Mouse (Mus musculus): ENCODE data around the gene 9130409I23Rik. TPM values are rescaled to one million over a fixed set of nuclear protein-coding genes. Genes with fewer than 3 reads are reported as not detected.
"Not testable (repeated sequence)": the region's sequence is repeated elsewhere in the genome, so short reads cannot be mapped to it uniquely, and the experiment has no call there.

The 9130409I23Rik gene
- polyA plus RNA-seq, 1 experiment from 2014 or later: not detected

DNA sequence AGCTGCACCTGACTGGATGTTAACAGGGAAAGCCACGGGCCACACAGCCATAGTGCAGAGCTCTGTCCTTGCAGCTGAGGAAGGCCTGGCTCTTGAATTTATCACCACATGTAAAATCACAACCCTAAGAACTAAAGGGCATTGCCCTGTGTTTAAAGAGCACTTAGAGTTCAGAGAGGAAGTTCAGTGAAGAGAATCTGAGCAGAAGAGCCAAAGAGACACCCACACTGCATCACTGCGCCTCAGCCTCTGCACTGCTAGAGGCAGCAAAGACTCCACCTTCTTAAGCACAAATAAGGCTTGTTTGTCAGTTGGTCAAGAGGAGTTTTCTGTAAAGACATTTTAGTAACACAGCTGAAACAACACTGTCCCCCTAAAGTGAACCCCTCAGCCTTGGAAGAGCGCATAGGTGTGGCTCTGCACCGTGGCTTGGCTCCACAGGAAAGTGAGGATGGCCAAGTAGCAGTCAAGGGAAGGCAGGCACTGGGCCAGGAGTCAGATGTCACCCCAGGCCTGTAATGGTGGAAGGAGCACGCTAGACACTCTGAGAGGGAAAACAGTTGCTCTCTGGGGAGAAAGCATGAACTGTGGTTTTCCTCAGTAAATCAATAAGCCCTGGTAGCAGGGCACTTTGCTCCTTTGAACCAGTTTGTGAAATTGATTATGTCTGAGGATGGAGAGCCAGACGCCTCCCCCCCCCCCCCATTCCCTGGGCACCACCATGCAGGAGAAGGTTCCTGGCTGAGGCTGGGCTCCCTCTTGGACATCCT lies 36.1 kb upstream of the 9130409I23Rik start:
- Histone ChIP-seq H3K27ac (0 out of 2 replicates have a peak overlapping the region, but pooled peaks have one; percentile 57), H3K4me2 (no peak overlapping the region), H3K9me3 (no peaks in the 10 kb centered on the region), H3K27me3 (replicated peaks) (no peaks in the 10 kb centered on the region), H3K36me3 (no peaks in the 10 kb centered on the region), H3K4me1 (peaks cover 16% of the 10 kb centered on the region), H3K4me3 (replicated peaks) (no peak overlapping the region), H3K9ac (no peak overlapping the region)
- 67% methylated on average over 6 of the region's 6 CpGs for WGBS
- no peak for ATAC-seq (ENCODE audit: insufficient read depth, low FRiP score, low read depth)

DNA sequence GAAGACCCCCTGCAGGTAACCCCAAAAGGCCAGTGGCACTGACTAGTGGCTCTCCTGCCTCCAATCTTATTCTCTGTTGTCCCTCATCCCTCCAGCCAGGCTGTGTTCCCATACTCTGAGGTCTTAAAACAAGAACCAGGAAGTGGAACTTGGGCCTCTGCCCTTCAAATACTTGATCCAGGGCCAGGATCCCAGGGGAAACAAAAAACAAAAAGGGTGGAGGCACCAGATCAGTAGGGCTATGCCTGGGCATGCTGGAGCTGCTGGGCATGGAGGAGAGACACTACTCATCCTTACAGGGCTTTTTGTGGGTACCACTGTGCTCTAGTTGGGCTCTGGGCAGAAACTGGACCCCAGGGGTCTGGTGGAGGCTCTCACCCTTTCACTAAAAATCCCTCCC lies 35.5 kb upstream of the 9130409I23Rik start:
- Histone ChIP-seq H3K4me3 (replicated peaks) (no peak overlapping the region), H3K4me2 (peak overlapping the region; percentile 99; the same call in 1 of the 2 replicates), H3K4me1 (peaks cover 12% of the 10 kb centered on the region), H3K27me3 (replicated peaks) (no peaks in the 10 kb centered on the region), H3K27ac (peak overlapping the region; percentile 57), H3K9me3 (no peaks in the 10 kb centered on the region), H3K9ac (no peak overlapping the region), H3K36me3 (no peaks in the 10 kb centered on the region)
- ATAC-seq (ENCODE audit: insufficient read depth, low FRiP score, low read depth): no peak

DNA sequence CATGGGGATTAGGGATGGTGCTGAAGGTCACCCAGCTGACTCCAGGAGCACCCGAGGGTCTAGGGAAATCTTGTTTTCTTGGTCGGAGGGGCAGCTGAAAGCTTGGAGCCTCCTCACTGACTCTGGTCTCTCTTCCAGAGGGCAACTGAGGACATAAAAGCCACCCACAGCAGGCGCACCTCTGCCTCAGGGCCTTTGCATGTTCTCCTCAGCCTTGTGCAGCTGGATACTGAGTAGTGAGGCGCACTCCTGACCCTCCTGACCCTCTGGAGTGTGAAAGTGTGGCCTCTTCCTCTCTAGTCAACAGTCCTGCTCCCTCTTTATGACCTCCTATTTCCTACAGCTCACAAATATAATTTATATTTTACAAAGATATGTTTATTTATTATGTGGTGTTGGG lies 35.0 kb upstream of the 9130409I23Rik start:
- 70% methylated on average over 4 of the region's 4 CpGs for WGBS
- Histone ChIP-seq H3K27ac (peak overlapping the region; percentile 69), H3K9me3 (no peaks in the 10 kb centered on the region), H3K27me3 (replicated peaks) (no peaks in the 10 kb centered on the region), H3K4me2 (peak overlapping the region; percentile 99), H3K9ac (no peak overlapping the region), H3K36me3 (no peaks in the 10 kb centered on the region), H3K4me1 (peaks cover 12% of the 10 kb centered on the region), H3K4me3 (replicated peaks) (no peak overlapping the region)
- ATAC-seq (ENCODE audit: insufficient read depth, low FRiP score, low read depth): no peak

DNA sequence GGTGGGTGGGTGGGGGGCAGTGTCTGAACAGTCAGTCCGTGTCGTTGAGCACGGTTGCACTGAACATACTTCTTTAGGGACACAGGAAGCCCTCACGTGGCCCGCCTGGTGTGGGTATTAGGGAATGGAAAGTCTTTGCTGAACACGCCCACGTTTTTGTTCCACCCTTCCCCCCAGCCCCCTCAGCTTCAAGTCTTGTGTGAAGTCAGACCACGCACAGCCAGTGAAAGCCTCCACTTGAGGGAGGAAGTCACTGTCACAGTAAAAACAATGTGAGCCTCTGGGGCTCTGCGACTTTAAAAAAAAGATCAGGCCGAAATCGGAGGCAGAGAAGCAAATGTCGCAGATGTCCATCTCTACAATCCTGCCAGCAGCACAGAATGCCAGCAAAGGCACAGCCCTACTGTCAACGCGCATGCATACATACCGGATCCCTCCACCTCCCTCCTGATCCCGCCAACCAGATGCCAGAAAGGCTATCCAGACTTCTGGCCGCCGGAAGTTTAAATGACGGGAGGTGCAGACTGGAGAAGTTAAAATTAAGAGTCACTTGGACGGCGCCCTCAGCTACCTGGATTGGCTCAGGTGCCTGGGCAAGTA lies 34.4 kb upstream of the 9130409I23Rik start:
- ATAC-seq (ENCODE audit: insufficient read depth, low FRiP score, low read depth): peak; percentile 15; the same call in 1 of the 2 replicates
- no peaks in the 10 kb centered on the region for H3K9me3 ChIP-seq
- peak overlapping the region; percentile 49 for H3K4me3 ChIP-seq (replicated peaks)
- H3K4me1 ChIP-seq: peaks cover 12% of the 10 kb centered on the region
- H3K4me2 ChIP-seq: peak overlapping the region; percentile 99
- WGBS: 3% methylated on average over 21 of the region's 21 CpGs
- no peaks in the 10 kb centered on the region for H3K27me3 ChIP-seq (replicated peaks)
- H3K9ac ChIP-seq: peak overlapping the region; percentile 19; the same call in 1 of the 2 replicates
- no peaks in the 10 kb centered on the region for H3K36me3 ChIP-seq
- H3K27ac ChIP-seq: peak overlapping the region; percentile 69

DNA sequence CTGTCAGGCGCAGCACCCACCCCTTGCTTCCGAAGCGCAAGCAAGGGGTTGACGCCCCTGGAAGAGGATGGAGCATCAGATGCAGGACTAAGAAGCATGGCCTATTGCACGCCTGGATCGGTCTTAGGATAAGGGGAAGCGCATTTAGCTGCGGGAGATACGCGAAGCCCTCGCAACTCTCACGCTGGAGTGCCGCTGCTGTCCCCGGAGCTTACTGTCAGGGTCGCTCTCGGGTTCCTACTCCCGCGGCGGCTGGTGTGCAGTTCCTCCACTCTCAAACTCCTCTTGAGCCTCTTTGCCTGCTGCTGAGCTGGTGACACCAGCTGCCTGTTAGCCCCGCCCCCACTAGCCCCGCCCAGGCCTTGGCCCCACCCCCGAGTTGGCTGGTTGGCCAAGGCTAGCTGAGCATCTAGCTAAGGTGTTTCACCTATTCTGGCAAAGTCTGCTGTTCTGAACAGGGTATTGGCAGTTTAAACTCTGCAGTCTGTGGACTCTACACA lies 33.8 kb upstream of the 9130409I23Rik start:
- Histone ChIP-seq H3K27ac (peak overlapping the region; percentile 69), H3K4me3 (replicated peaks) (peak overlapping the region; percentile 49)
- WGBS: under 1% methylated on average over 22 of the region's 22 CpGs

DNA sequence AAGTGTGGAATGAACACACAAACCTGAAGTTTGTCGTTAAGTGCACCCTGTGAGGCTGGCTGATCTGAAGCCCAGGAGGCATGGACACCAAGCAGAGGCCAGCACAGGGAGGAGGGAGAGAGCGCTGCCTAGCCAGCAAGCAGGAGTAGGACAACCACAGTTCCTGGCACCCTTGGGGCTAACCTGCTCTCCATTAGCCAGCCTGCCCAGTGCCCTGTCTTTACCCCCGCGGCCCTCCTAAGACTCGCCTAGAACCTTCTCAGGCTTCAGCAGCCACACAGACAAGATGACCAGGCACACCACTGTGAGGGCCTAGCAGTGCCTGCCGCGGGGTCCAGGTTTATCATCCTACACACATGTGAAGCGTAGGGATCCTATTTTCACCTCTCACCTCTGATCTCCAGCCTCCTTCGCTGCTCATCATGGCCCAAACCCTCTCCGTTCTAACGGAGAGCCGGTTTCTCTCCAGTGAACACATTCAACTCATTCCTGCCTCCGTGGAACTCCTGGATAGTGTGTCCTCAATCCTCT lies 33.1 kb upstream of the 9130409I23Rik start:
- Histone ChIP-seq H3K27ac (no peak overlapping the region), H3K4me3 (replicated peaks) (no peak overlapping the region), H3K4me1 (peaks cover 12% of the 10 kb centered on the region), H3K9me3 (no peaks in the 10 kb centered on the region), H3K36me3 (no peaks in the 10 kb centered on the region), H3K4me2 (no peak overlapping the region), H3K9ac (no peak overlapping the region), H3K27me3 (replicated peaks) (no peaks in the 10 kb centered on the region)
- WGBS: 73% methylated on average over 13 of the region's 13 CpGs
- ATAC-seq (ENCODE audit: insufficient read depth, low FRiP score, low read depth): no peak

More for the DNA sequence above, 33.8 kb upstream of the 9130409I23Rik start:
- Histone ChIP-seq H3K36me3 (no peaks in the 10 kb centered on the region), H3K4me1 (peaks cover 12% of the 10 kb centered on the region), H3K4me2 (peak overlapping the region; percentile 99), H3K9me3 (no peaks in the 10 kb centered on the region), H3K27me3 (replicated peaks) (no peaks in the 10 kb centered on the region), H3K9ac (no peak overlapping the region)
- peak; percentile 66 for ATAC-seq (ENCODE audit: insufficient read depth, low FRiP score, low read depth)

DNA sequence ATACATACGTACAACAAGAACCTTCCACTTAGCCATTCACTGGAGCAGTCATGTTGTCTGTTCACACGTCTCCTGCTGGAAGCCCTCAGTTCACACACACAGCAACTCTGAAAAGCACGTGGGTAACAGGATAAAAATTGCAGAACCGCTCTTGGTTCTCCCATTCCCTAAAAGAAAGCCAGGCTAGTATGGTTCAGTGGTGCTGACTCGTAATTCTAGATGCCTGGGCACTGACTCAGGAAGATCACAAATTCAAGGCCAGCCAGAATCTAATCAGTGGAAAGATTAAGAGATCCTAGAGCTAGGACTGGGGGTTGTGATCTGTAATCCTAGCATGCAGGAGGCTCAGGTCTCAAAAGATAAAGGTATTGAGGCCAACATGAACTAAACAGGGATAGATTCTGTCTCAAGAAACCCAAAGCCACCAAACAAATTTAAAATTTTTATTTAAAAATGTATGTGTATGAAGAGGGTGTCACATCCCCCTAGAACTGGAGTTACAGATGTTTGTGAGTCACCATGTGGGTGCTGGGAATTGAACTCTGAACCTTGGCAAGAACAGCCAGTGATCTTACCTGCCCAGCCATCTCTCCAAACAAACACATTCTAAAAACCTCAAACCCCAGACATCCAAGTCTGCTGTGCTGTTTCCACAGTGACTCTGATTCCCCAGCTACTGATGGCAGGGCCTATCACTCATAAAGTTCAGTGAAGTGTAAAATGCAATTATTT lies 30.1 kb upstream of the 9130409I23Rik start, which contains the start of gene Ephx1:
Gene Ephx1 (minus strand): TSS at position 149 of the 732 bp plus-strand sequence.
- ATAC-seq (ENCODE audit: insufficient read depth, low FRiP score, low read depth): no peak
- Histone ChIP-seq H3K9ac (no peak within 1 kb of the TSS), H3K4me2 (no peak within 1 kb of the TSS), H3K4me3 (replicated peaks) (no peak within 1 kb of the TSS), H3K4me1 (peaks cover 5% of the 10 kb centered on the region; the same call in 1 of the 2 replicates), H3K27ac (no peak within 1 kb of the TSS), H3K27me3 (replicated peaks) (no peaks in the 10 kb centered on the region), H3K36me3 (no peaks in the 10 kb centered on the region), H3K9me3 (no peaks in the 10 kb centered on the region)
- WGBS: 54% methylated on average over 5 of the region's 5 CpGs

DNA sequence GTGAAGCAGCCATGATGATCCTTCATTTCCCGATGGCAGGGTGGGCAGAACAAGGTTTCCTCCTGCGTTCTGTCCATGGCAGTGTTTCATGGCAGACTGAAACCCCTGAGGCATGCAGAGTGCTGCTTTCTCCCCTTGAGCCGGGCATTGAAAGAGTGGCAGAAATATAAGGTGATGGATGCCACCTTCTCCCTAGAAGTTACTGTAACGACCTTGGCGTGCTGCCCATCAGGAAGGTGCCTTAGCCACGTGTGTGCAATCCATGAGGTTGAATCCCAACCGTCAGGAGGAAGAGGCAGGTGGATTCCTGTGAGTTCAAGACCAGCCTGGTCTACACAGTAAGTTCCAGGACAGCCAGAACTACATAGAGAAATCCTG lies 29.6 kb upstream of the 9130409I23Rik start:
- Histone ChIP-seq H3K27ac (no peak overlapping the region), H3K36me3 (no peaks in the 10 kb centered on the region), H3K9ac (no peak overlapping the region), H3K27me3 (replicated peaks) (no peaks in the 10 kb centered on the region), H3K9me3 (no peaks in the 10 kb centered on the region), H3K4me2 (no peak overlapping the region), H3K4me1 (peaks cover 3% of the 10 kb centered on the region; the same call in 1 of the 2 replicates), H3K4me3 (replicated peaks) (no peak overlapping the region)
- WGBS: 71% methylated on average over 7 of the region's 7 CpGs
- no peak for ATAC-seq (ENCODE audit: insufficient read depth, low FRiP score, low read depth)

DNA sequence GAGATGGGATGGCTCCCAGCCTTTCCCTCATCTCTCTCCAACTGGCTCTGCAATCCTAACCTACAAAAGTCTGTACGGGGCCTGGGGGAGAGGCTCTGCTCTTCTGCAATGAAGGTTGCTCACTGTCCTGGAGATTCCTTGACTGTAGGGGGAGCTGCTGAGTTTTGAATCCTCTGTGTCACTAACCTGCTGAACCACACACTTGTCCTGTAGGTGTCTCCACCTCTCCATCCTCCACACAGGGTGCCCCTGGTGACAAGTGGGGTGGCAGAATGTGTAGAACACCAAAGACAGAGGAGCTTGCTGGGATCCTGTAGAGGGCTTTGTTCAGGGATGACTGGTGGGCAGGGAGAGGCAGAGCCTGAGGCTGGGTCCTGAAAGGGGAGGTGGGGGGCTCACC lies 28.8 kb upstream of the 9130409I23Rik start:
- Histone ChIP-seq H3K9ac (no peak overlapping the region), H3K4me2 (no peak overlapping the region), H3K27me3 (replicated peaks) (no peaks in the 10 kb centered on the region), H3K4me1 (no peaks in the 10 kb centered on the region; the same call in 1 of the 2 replicates), H3K4me3 (replicated peaks) (no peak overlapping the region), H3K9me3 (no peaks in the 10 kb centered on the region), H3K36me3 (no peaks in the 10 kb centered on the region), H3K27ac (no peak overlapping the region)
- WGBS: 13% methylated on average over 1 of the region's 1 CpGs
- ATAC-seq (ENCODE audit: insufficient read depth, low FRiP score, low read depth): no peak; the same call in 1 of the 2 replicates

DNA sequence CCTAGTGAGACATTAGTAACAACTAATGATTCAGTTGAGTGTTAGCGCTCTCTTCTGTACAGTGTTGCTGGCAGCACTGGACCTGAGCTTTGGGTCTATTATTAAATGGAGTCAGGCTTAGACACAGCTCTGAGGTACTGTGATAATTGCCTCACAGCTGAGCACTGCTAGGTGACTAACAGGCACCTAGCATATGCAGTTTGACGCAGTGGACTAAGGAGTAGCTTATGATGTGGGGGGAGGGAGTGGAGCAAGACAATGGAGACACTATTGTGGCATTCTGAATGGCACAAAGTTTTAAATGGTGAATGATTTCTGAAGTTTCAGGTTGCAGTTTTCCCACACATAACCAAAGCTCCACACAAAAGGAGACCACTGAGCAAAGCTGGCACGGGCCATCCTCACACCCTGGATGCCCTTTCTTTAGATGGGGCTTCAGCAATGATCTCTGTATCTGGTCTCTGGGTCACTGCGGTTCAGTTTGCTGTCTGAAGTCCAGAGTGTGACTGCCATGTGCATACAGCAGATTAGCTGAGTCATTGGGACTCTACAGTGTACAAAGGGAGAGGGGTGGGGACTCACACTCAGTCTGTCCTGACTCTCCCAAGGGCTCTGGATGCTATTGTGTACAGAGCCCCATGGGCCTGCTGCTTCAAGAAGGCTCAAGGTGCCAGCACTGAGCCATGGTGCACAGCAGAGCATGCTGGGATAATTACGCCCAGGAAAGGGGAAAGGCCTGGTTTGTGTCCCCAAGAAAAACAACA lies 15.8 kb upstream of the 9130409I23Rik start:
- not testable (repeated sequence) for H3K4me1 ChIP-seq; H3K9ac ChIP-seq; H3K36me3 ChIP-seq; H3K9me3 ChIP-seq; H3K27me3 ChIP-seq (replicated peaks); H3K4me3 ChIP-seq (replicated peaks); H3K27ac ChIP-seq; H3K4me2 ChIP-seq
- WGBS: 87% methylated on average over 5 of the region's 5 CpGs
- ATAC-seq (ENCODE audit: insufficient read depth, low FRiP score, low read depth): peak; percentile 83

DNA sequence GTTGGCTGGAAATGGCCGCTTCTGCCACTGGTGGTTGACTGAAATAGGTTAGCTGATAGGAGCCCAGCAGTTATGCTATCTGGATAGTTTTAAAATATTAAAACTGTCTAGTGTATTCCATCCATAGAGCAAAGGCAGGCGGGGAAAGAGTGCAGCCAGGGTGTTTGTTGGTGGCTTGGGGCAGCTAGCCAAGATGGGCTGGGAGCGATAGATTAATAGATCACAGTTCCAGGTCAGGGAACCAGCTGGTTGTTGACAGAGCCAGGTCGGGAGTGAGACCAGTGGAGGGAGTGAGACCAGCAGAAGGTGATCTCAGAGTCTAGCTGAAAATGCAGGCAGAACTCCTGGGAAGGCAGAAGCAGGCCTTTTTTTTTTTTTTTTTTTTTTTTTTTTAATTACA lies 13.4 kb upstream of the 9130409I23Rik start:
- no peak overlapping the region for H3K27ac ChIP-seq
- no peaks in the 10 kb centered on the region for H3K36me3 ChIP-seq
- no peaks in the 10 kb centered on the region for H3K9me3 ChIP-seq
- H3K4me1 ChIP-seq: no peaks in the 10 kb centered on the region
- H3K9ac ChIP-seq: no peak overlapping the region
- H3K4me2 ChIP-seq: no peak overlapping the region
- no peaks in the 10 kb centered on the region for H3K27me3 ChIP-seq (replicated peaks)
- 68% methylated on average over 4 of the region's 4 CpGs for WGBS
- ATAC-seq (ENCODE audit: insufficient read depth, low FRiP score, low read depth): no peak
- no peak overlapping the region for H3K4me3 ChIP-seq (replicated peaks)

Data from stomach, embryonic 15.5 days (tissue).